Mouse (Mus musculus) embryonic fibroblast, embryonic 13.5 days (primary cell): ENCODE measurements at regions not wholly inside any gene's neighbourhood (a gene's known extent, or its start where the extent isn't known, plus 50 kb on each side); places are given as distances from the start of the nearest gene placed in this dataset.

Experiments used
- CTCF ChIP-seq: IDR thresholded peaks from 2 replicates; pipeline ENCODE4 v1.5.1; 2011; ENCODE audit warnings: mild to moderate bottlenecking, control low read depth, low read length, moderate library complexity, borderline replicate concordance; ENCODE audit not compliant: insufficient read depth
- POLR2A ChIP-seq: IDR thresholded peaks from 2 replicates; pipeline ENCODE4 v1.6.1; 2011; ENCODE audit warnings: low read depth, mild to moderate bottlenecking, control low read depth, low read length, moderate library complexity

- TF ChIP-seq CTCF: no peak
- TF ChIP-seq POLR2A: no peak
Measured at GRCm38 (mm10) chr9:87412894-87413293, 157.6 kb upstream of the Cep162 start.
